Mouse (Mus musculus): Measurements from ENCODE around the gene Vps4b.

Gene Vps4b

GRCm38 (mm10) chr1:106796542-106796924 lies at the start of gene Vps4b:
Gene Vps4b (minus strand): TSS chr1:106796728.
- DNase-seq (ENCODE audit: low read depth), result peak; percentile 96

- DNase-seq (ENCODE audit: low read depth), result no peak
These were observed 32.3 kb upstream of the Vps4b start for GRCm38 (mm10) chr1:106828784-106829183.

GRCm38 (mm10) chr1:106822297-106822696 lies 25.8 kb upstream of the Vps4b start:
- no peak for DNase-seq (ENCODE audit: low read depth)

- DNase-seq (ENCODE audit: low read depth), result no peak
These were observed 21.8 kb upstream of the Vps4b start for GRCm38 (mm10) chr1:106818323-106818722.

GRCm38 (mm10) chr1:106816766-106817165 lies 20.2 kb upstream of the Vps4b start:
- DNase-seq (ENCODE audit: low read depth), result no peak

- no peak for DNase-seq (ENCODE audit: low read depth)
These were observed 18.7 kb upstream of the Vps4b start for GRCm38 (mm10) chr1:106815265-106815664.

GRCm38 (mm10) chr1:106814864-106815263 lies 18.3 kb upstream of the Vps4b start:
- no peak for DNase-seq (ENCODE audit: low read depth)

GRCm38 (mm10) chr1:106799931-106800330 lies 3.4 kb upstream of the Vps4b start:
- no peak for DNase-seq (ENCODE audit: low read depth)

GRCm38 (mm10) chr1:106799406-106799805 lies 2.9 kb upstream of the Vps4b start:
- no peak for DNase-seq (ENCODE audit: low read depth)

- DNase-seq (ENCODE audit: low read depth), result no peak
These were observed 655 bp upstream of the Vps4b start for GRCm38 (mm10) chr1:106796987-106797779.

- peak; percentile 34 for DNase-seq (ENCODE audit: low read depth)
These were observed 640 bp downstream of the Vps4b start for GRCm38 (mm10) chr1:106795634-106796541.

- DNase-seq (ENCODE audit: low read depth), result no peak
These were observed 21.6 kb downstream of the Vps4b start for GRCm38 (mm10) chr1:106774896-106775295.

- DNase-seq (ENCODE audit: low read depth), result no peak
These were observed 22.4 kb downstream of the Vps4b start for GRCm38 (mm10) chr1:106774092-106774491.

GRCm38 (mm10) chr1:106768773-106769172 lies 27.8 kb downstream of the Vps4b start:
- no peak for DNase-seq (ENCODE audit: low read depth)

- DNase-seq (ENCODE audit: low read depth), result no peak
These were observed 30.8 kb downstream of the Vps4b start for GRCm38 (mm10) chr1:106765771-106766170.

- DNase-seq (ENCODE audit: low read depth), result no peak
These were observed 31.7 kb downstream of the Vps4b start for GRCm38 (mm10) chr1:106764846-106765245.

GRCm38 (mm10) chr1:106764281-106764680 lies 32.2 kb downstream of the Vps4b start:
- DNase-seq (ENCODE audit: low read depth), result no peak

- DNase-seq (ENCODE audit: low read depth), result no peak
These were observed 35.8 kb downstream of the Vps4b start for GRCm38 (mm10) chr1:106760750-106761149.

- peak; percentile 94 for DNase-seq (ENCODE audit: low read depth)
These were observed 36.7 kb downstream of the Vps4b start, which contains the start of gene Kdsr for GRCm38 (mm10) chr1:106759572-106760435. Gene Kdsr (minus strand): TSS chr1:106759727.

GRCm38 (mm10) chr1:106758734-106759571 lies 37.6 kb downstream of the Vps4b start:
- DNase-seq (ENCODE audit: low read depth), result peak; percentile 25

GRCm38 (mm10) chr1:106756633-106757032 lies 39.9 kb downstream of the Vps4b start:
- no peak for DNase-seq (ENCODE audit: low read depth)
